Mouse (Mus musculus) ES-Bruce4 (cell line): Measurements from ENCODE around the gene C6.

Experiments used
- CTCF ChIP-seq: IDR thresholded peaks from one replicate; pipeline ENCODE4 v1.8.1; 2011; ENCODE audit warnings: low read depth, low read length
- EP300 ChIP-seq: IDR thresholded peaks from 2 replicates; pipeline ENCODE4 v1.6.1; 2011; ENCODE audit warnings: low read depth, low read length; ENCODE audit not compliant: insufficient read depth
- POLR2A ChIP-seq: IDR thresholded peaks from one replicate; pipeline ENCODE4 v1.8.1; 2011; ENCODE audit warnings: low read length; ENCODE audit not compliant: insufficient read depth

DNA sequence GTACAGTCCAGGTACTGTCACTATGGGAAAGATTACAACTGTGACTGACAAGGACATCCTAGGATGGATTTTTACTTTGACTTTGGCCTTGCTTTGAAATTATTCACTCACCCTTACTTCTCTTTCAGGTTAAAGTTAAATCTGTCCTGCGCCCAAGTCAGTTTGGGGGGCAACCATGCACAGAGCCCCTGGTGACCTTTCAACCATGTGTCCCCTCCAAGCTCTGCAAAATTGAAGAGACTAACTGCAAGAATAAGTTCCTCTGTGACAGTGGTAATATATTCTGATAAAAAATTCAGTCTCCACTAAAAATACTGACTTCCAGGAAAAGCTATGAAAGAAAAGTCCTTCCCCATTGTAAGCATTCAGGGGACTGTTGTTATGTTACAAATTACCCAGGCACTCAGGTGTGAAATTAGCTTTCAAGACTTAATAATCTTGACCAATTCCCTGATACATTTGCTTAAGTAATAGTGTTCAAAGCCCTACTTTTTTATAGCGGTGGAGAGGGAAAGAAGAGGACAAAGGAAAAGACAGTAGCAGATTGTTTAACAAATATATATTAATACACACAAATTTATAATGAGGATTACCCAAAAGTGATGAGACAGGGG lies 8.1 kb downstream of the C6 start:
- no peak for TF ChIP-seq POLR2A
- no peak for TF ChIP-seq CTCF
- no peak for TF ChIP-seq EP300
